Mouse (Mus musculus) G1E (cell line): Measurements from ENCODE around the gene Cuedc2. TPM values are rescaled to one million over a fixed set of nuclear protein-coding genes. Genes with fewer than 3 reads are reported as not detected.

ENCODE experiments used
- ATAC-seq: 2 replicates; pipeline ENCODE4 v1.8.0; 2016; ENCODE audit warnings: mild to moderate bottlenecking; ENCODE audit not compliant: insufficient number of reproducible peaks, poor library complexity, low FRiP score, severe bottlenecking; ENCODE audit errors: extremely low read depth
- DNase-seq: peaks from one replicate; pipeline ENCODE4 v3.0.0; 2012; ENCODE audit warnings: low spot score
- H3K27me3 ChIP-seq: 2 replicates; pipeline ENCODE4 v1.6.1; 2012; ENCODE audit warnings: mild to moderate bottlenecking, low read length, inconsistent platforms; ENCODE audit not compliant: insufficient read depth
- H3K36me3 ChIP-seq: replicated peaks from 2 replicates; pipeline ENCODE3; 2012; ENCODE audit warnings: mild to moderate bottlenecking, inconsistent platforms
- H3K4me1 ChIP-seq: 2 replicates; pipeline ENCODE4 v1.6.1; 2012; ENCODE audit warnings: low read depth, low read length, inconsistent platforms, mixed read lengths; ENCODE audit not compliant: insufficient read depth
- H3K4me3 ChIP-seq: 2 replicates; pipeline ENCODE4 v1.5.1; 2012; ENCODE audit warnings: low read depth, mild to moderate bottlenecking, inconsistent platforms, low read length, moderate library complexity, mixed read lengths
- H3K9me3 ChIP-seq: replicated peaks from 2 replicates; pipeline ENCODE4 v1.6.1; 2012; ENCODE audit warnings: inconsistent platforms
- CTCF ChIP-seq: IDR thresholded peaks from 2 replicates; pipeline ENCODE4 v1.5.1; 2012; ENCODE audit warnings: low read depth, low read length, inconsistent platforms, mixed read lengths
- GATA1 ChIP-seq: IDR thresholded peaks from 2 replicates; pipeline ENCODE4 v1.6.1; 2012; ENCODE audit warnings: borderline replicate concordance, low read length, inconsistent platforms, mixed read lengths
- GATA2 ChIP-seq: IDR thresholded peaks from 2 replicates; pipeline ENCODE4 v1.6.1; 2012; ENCODE audit warnings: low read depth, low read length, inconsistent platforms, borderline replicate concordance
- POLR2AphosphoS5 ChIP-seq: IDR thresholded peaks from 2 replicates; pipeline ENCODE4 v1.6.1; 2012; ENCODE audit warnings: low read depth, low read length, inconsistent platforms; ENCODE audit not compliant: insufficient replicate concordance
- TAL1 ChIP-seq: conservative IDR thresholded peaks from 2 replicates; pipeline ENCODE4 v1.6.1; 2012; ENCODE audit warnings: low read depth, low read length, inconsistent platforms, mixed read lengths
- polyA plus RNA-seq: library from polyadenylated mRNA; stranded (reverse); fragments of >175 nt; gene quantifications from 2 replicates; pipeline ENCODE4 v1.2.3, GENCODE M21; 2012
- total RNA-seq, 2 experiments: library from RNA; stranded (forward) in 1 of 2; stranded (reverse) in 1 of 2; fragments of 200-1000 nt in 1 of 2; fragments of >200 nt in 1 of 2; fragmentation: Nextera tagmentation in 1 of 2; gene quantifications; 2 replicates each; pipeline ENCODE4 v1.2.3; 2014 to 2017

Gene Cuedc2
- total and polyA plus RNA-seq, 3 experiments: 39.2 to 147 (median 142) TPM

GRCm38 (mm10) chr19:46367798-46368590 is 29.5 kb upstream of the Cuedc2 start:
- no peak for DNase-seq
- no peak for TF ChIP-seq POLR2AphosphoS5
- no peak for TF ChIP-seq TAL1
- no peak for ATAC-seq
- peaks cover 9% of the 10 kb centered on the region for H3K4me1 ChIP-seq
- peaks cover 48% of the 10 kb centered on the region for H3K27me3 ChIP-seq
- no peaks in the 10 kb centered on the region for H3K36me3 ChIP-seq
- no peaks in the 10 kb centered on the region for H3K9me3 ChIP-seq
- H3K4me3 ChIP-seq: no peak overlapping the region

GRCm38 (mm10) chr19:46363294-46364009 is 24.9 kb upstream of the Cuedc2 start:
- H3K9me3 ChIP-seq: no peaks in the 10 kb centered on the region
- no peaks in the 10 kb centered on the region for H3K36me3 ChIP-seq
- no peak for TF ChIP-seq CTCF
- no peak for TF ChIP-seq GATA2
- no peak for TF ChIP-seq POLR2AphosphoS5
- no peak for TF ChIP-seq TAL1
- no peak for TF ChIP-seq GATA1
- H3K4me3 ChIP-seq: no peak overlapping the region
- peaks cover 58% of the 10 kb centered on the region for H3K27me3 ChIP-seq
- ATAC-seq: no peak
- no peak for DNase-seq
- H3K4me1 ChIP-seq: peaks cover 5% of the 10 kb centered on the region

DNA sequence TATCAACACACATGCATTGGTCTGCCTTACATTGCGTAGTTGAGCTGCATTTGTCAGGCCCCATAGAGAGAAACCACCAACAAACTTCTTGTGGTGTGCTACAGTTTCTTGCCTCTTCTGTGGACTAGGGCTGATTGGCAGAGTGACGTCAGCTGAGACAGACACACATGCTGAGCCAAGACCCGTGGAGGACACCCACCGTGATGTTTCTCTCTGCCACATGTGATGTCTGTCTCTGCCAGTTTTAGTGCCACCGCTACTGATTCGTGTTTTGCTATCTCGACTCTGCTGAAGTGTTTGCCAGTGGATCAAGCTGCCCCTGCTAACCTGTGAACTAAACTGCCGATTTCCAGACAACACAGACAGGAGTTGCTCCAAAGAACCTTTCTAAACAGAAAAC is 23.6 kb upstream of the Cuedc2 start:
- Histone ChIP-seq H3K27me3 (peaks cover 59% of the 10 kb centered on the region), H3K4me1 (peaks cover 6% of the 10 kb centered on the region), H3K4me3 (no peak overlapping the region), H3K9me3 (no peaks in the 10 kb centered on the region), H3K36me3 (no peaks in the 10 kb centered on the region)
- no peak for ATAC-seq
- TF ChIP-seq POLR2AphosphoS5 (no peak), CTCF (no peak), TAL1 (no peak), GATA2 (no peak), GATA1 (no peak)
- no peak for DNase-seq

- no peak for ATAC-seq
- peaks cover 54% of the 10 kb centered on the region for H3K27me3 ChIP-seq
- H3K4me3 ChIP-seq: no peak overlapping the region
Measured at GRCm38 (mm10) chr19:46358381-46358780, 19.9 kb upstream of the Cuedc2 start.

DNA sequence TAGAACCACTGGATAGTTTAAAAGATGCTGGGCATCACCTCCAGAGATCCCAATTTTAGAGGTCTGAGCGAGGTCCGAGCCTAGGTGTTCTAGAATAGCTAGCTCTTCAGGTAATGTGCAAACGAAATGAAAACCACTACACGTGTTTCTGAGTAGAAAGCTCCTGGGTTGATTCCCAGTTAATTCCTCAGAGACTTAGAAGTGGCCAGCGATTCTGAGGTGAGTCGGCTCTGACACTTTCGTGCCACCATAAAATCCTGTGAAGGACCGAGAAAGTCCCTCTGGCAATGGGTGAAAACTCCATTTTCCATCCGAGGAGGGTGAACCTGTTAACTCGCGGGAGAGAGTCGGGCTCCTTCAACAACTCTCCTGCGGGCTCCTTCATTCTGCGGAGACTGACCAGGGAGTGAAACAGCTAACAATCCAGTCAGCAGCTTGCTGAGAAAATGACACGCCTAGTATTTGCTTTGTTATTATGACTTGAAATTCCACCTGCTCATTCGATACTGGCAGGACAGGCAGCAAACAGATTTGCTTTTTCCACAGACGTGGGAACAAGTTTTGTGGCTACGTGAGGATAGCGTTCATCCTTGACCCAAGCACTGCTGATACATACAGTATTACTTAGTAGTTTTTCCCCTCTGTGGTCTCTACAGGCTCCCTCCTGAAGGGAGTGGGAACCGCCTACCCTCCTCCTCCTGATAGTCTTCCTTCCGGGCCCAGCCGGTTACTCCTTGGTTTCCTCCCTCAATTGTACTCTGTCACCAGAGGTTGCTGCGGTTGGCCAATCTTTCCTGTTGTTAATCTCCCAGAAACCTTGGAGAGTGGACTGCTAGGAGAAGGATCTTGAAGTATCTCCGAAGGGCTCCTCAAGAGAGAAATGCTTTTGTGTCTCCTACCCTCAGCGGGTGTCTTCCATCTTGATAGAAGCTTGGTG is 19.1 kb upstream of the Cuedc2 start:
- TF ChIP-seq GATA1 (no peak), TAL1 (no peak), POLR2AphosphoS5 (no peak), GATA2 (no peak), CTCF (no peak)
- DNase-seq (no peak), ATAC-seq (no peak)
- peaks cover 57% of the 10 kb centered on the region for H3K27me3 ChIP-seq
- H3K4me1 ChIP-seq: peaks cover 17% of the 10 kb centered on the region
- no peaks in the 10 kb centered on the region for H3K36me3 ChIP-seq
- H3K4me3 ChIP-seq: no peak overlapping the region
- H3K9me3 ChIP-seq: no peaks in the 10 kb centered on the region

More at GRCm38 (mm10) chr19:46358381-46358780, 19.9 kb upstream of the Cuedc2 start:
- Histone ChIP-seq H3K36me3 (no peaks in the 10 kb centered on the region), H3K9me3 (no peaks in the 10 kb centered on the region), H3K4me1 (peaks cover 12% of the 10 kb centered on the region)
- no peak for DNase-seq
- TF ChIP-seq TAL1 (no peak), GATA2 (no peak), CTCF (no peak), POLR2AphosphoS5 (no peak), GATA1 (no peak)

GRCm38 (mm10) chr19:46356701-46357138 is 18.2 kb upstream of the Cuedc2 start:
- Histone ChIP-seq H3K4me1 (peaks cover 17% of the 10 kb centered on the region), H3K4me3 (peak overlapping the region; percentile 46; the same call in 1 of the 2 replicates), H3K36me3 (no peaks in the 10 kb centered on the region), H3K9me3 (no peaks in the 10 kb centered on the region), H3K27me3 (peaks cover 56% of the 10 kb centered on the region)
- peak; percentile 17 for DNase-seq
- ATAC-seq: no peak
- no peak for TF ChIP-seq CTCF
- TF ChIP-seq TAL1: no peak
